Mouse (Mus musculus): ENCODE measurements around the gene Rps10.

GRCm38 (mm10) chr17:27678924-27679813 is 42.7 kb upstream of the Rps10 start:
- TF ChIP-seq GATA1 (IDR thresholded peaks at IDR 0.05; ENCODE audit: borderline replicate concordance, low read length): no peak
- no peak for TF ChIP-seq FLI1 (IDR thresholded peaks at IDR 0.05; ENCODE audit: low read length)

All from megakaryocyte, embryonic 14.5 days (primary cell).